Mouse (Mus musculus) urinary bladder, postnatal 36 days (tissue): Measurements from ENCODE around the gene Pdgfra.

Source experiments
- DNase-seq, 2 experiments: peaks; one replicate each; pipeline ENCODE4 v3.0.0; 2022; ENCODE audit warnings: low spot score in 2 of 2, mixed read lengths in 1 of 2

Pdgfra gene

DNA sequence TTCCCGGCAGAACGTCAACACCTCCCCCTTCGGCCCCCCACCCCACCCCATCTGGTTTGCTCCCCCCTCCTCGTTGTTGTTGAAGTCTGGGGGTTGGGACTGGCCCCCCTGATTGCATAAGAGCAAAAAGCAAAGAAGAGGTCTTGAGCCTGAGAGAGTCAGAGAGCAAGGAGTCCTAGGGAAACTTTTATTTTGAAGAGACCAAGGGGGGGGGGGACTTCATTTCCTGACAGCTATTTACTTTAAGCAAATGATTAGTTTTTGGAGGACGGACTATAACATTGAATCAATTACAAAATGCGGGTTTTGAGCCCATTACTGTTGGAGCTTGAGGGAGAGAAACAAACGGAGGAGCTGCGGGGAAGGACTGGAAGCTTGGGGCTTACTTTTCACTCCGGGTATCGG is at the start of gene Pdgfra:
TSS of gene Pdgfra (plus strand) at position 272 of the 405 bp plus-strand sequence.
- DNase-seq = peak in 1 of 2 experiments; percentile 8

DNA sequence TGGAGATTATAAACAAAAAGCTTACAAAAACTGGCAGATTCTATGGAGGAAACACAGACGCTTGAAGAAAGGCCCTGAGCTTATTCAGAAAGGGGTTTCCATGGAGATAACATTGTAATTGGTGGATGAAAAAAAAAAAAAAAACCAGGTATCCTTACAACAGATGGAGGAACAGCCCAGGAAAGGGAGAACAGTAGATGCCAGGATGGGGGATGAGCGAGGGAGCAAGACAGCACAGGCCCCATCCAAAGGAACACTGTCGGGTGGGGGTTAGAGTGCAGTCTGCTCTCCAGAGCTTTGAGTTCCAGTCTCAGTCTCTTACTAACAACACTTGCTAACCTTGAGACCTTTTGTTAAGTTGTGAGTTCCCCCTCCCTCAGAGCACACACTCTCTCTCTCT is 45.6 kb upstream of the Pdgfra start:
- DNase-seq = no peak

DNA sequence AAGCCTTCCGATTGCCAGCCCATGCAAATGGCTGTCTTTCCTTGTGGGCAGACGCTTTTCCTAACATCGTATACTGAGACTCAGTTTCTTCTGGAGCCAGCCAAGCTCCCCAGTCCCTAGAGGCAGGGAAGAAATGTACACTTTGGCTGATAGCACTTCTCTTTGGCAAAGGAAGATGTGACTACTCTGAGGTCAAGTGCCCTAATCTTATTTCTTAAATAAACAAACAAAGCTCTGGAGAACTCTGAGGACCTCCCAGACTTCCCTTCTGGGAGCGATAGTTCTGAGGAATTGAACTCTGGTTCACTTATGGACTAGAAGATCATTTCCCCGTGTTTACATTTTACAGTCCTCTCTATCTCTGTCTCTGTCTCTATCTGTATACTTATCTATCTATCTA is 42.7 kb upstream of the Pdgfra start:
- no peak for DNase-seq

- no peak for DNase-seq
These were observed 40.3 kb upstream of the Pdgfra start for GRCm38 (mm10) chr5:75111781-75112180.

DNA sequence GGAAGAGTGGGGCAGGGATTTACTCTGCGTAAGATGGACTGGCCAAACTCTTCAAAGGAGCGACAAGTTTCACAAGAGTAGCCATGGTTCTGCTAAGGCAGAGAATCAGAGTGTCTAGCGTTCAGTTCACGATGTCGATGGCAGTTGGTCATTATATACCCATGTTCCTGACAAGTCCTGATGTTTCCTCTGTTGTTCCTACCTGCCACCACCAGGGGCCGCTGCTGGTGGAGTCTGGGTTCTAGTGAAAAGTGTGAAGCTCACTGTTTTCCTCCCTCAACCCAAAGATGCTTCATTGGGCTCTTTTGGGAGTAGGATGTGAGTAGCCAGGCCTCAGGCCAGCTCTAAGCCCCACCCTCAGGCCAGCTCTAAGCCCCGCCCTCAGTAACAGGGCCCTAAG is 33.3 kb upstream of the Pdgfra start:
- no peak for DNase-seq

- peak; percentile 14 to 52 for DNase-seq
These were observed 30.4 kb upstream of the Pdgfra start for GRCm38 (mm10) chr5:75121646-75122045.

- DNase-seq = no peak
These were observed 17.4 kb upstream of the Pdgfra start for GRCm38 (mm10) chr5:75134681-75135080.

DNA sequence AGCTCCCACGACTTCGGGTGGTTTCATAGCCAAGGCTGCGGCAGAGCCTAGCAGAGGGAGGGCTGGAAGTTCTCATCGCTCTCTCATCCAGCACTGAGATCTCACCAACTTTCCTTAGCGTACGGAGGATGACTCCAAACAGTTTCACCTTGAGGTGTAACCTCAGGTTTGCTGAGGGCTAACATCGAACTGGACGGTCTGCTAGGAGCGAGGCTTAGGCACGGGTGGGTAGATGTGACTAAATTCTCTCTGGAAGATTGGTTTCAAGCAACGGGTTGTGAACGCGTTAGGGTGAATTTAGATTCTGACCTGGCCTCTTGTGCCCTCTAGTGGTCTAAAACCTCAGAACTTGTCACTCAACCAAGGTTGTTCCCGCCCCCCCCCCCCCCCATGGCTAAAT is 9.0 kb upstream of the Pdgfra start:
- peak; percentile 64 to 65 for DNase-seq

- no peak for DNase-seq
These were observed 8.3 kb upstream of the Pdgfra start for GRCm38 (mm10) chr5:75143767-75144166.

- DNase-seq = no peak
These were observed 6.8 kb upstream of the Pdgfra start for GRCm38 (mm10) chr5:75145341-75145740.

DNA sequence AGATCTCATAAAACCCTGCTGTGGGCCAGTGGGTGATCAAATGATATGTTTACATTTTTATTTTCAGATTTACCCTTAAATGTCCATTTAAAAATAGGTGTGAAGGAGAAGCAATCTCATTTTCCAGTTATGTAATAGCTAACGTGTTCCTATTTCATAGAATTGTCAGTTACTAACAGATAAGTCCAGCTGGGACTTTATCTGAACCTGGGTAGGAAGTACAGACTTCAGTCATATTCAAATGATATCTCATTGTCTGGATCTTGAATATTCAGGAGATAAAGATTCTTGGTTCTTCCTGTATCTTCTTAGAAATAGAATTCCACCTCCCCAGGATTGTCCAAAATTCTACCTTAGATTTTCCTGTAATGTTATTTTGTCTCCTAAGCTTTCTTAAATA is 5.6 kb upstream of the Pdgfra start:
- DNase-seq = no peak

DNA sequence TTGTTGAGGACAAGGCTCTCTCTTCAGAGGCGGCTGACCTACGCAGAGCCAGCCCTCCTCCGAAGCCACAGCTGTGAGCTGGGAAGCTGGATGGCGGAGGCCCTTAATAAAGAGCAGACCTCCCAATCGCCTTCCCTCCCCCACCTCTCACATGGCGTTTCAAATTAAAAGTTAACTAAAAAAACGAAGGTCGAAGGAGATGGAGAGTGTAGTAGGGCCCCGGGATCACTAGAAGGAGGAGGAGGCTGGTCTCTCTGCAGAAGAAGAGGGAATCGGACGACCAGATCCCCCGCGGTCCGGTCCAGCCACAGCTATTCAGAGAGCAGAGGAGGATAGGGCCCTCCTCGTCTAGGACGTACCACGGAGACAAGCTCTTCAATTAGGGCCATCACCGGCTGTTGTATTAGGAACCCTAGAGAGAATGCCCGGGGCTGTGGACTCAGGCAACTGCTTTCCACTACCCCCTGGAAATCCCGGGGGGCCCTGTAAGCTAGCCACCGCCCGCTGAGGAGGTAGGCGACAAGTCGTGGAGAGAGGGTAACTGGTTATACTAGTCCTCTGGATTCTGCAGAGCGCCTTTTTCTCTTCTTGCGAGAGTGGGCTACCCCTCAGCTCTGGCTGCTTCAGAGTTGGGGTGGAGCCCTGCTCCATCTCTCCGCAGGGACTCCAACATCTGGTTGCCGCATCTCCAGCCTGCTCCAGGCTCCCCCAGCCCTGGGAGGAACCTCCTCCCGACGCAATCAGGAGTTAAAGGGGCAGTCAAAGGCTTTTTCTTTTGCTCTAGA is 3.6 kb upstream of the Pdgfra start:
- DNase-seq = peak; percentile 15 to 42

DNA sequence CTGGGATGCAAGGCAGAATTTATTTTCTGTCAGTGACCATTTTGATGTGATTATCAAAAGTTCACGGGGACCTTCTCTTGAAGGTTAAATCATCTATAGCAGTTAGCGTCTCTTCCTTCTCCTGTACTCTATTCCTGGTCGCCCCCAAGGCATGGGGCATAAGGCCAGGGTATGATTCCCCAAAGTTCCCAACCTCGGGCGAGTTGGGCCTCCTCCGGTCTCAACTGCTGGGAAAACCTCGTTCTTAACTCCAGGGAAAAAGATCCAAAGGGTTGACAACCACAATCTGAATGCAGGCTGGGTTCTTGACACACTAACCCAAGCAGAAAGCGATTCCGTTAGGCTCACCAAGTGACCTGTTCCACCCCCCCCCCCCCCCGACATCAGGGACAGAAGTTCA is 2.7 kb upstream of the Pdgfra start:
- no peak for DNase-seq

- DNase-seq = peak in 1 of 2 experiments; percentile 25
These were observed 2.2 kb upstream of the Pdgfra start for GRCm38 (mm10) chr5:75149880-75150279.

- no peak for DNase-seq
These were observed 1.6 kb upstream of the Pdgfra start for GRCm38 (mm10) chr5:75150341-75150981.

DNA sequence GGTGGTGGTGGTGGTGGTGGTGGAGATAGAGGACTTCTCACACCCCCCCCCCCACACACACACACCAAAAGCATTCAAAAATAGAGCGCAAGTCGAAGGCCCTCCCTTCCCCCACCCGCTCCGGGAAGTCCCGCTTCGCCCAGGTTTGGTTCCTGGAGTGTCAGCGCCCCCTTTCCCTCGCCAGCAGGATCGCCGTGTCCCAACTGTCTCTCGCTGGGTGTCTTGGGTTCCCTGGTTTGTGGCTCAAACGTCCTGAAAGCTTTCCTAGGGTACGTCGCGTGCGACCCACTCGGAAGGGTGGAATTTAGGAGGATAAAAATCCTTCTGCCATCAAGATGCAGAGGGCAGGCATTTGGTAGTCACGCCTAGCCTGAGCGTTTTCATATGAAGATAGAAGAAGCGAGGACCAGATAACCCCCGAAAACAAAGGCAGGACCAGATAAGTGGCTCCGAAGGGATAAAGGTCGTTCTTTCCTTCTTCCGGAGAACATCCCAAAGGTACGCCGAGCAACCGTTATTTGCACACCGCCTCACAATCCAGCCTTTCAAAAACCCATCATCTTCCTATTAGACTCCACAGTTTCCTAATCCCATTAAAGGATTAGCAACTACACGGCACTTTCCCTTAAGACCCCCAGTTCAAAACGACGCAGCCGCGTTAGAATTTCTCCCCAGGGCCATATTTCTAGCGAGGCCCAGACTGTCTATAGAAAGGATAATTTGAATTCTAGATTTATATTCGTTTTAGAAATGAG is 769 bp upstream of the Pdgfra start:
- peak; percentile 67 to 76 for DNase-seq

- DNase-seq = peak; percentile 15 to 30
These were observed 916 bp downstream of the Pdgfra start for GRCm38 (mm10) chr5:75152791-75153625.

- DNase-seq = no peak
These were observed 1.5 kb downstream of the Pdgfra start for GRCm38 (mm10) chr5:75153626-75153960.

- peak; percentile 45 to 80 for DNase-seq
These were observed 2.0 kb downstream of the Pdgfra start for GRCm38 (mm10) chr5:75153961-75154620.

DNA sequence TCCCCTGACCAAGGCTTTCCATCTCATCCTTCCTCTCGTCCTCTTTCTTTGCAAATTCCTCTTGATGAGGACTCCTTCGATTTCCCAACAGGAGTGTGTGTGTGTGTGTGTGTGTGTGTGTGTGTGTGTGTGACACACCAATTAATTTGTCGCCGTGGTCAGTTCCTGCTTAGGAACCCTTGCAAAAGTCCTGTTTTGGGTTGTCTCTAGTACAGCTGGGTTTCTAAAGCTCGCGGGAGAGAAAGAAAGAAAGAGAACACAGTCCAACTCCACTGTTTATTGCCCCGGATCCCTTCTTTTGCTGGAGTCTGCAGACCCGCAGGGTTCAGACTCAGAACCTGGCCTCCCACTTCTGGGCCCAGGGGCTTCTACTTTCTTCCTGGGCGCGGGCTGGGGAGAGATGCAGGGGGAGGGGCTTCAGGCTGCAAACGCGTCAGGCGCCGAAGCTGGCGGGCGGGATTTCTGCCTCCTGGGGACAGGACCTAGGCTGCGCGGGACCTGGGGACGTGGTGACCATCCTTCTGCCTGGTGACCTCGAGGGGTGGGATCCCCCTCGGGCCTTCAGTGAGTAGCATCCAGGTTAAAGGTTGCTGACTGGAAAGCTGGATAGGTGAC is 2.6 kb downstream of the Pdgfra start:
- peak; percentile 25 to 37 for DNase-seq

DNA sequence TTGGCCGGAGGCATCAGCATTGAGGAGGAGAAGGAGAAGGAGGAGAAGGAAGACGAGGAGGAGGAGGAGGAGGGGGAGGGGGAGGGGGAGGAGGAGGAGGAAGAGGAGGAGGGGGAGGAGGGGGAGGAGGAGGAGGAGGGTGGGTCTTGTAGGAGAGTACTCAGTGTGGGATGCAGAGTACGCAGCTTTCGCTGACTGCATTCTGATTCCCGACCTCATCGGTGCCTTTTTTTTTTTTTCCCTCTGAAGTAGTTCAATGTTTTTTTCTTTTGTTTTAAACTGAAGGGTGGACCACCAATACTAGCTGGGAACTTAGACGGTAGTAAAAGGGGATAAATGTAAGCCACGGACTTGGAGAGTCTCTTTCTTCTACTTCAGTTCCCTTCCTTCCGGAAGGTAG is 3.2 kb downstream of the Pdgfra start:
- no peak for DNase-seq
